Mouse (Mus musculus): ENCODE measurements at regions not wholly inside any gene's neighbourhood (a gene's known extent, or its start where the extent isn't known, plus 50 kb on each side); places are given as distances from the start of the nearest gene placed in this dataset.

GRCm38 (mm10) chr16:12884556-12884955 lies 224.9 kb upstream of the Ercc4 start:
- DNase-seq (ENCODE audit: low read depth, low spot score) = no peak
- Histone ChIP-seq H3K9ac (ENCODE audit: control insufficient read depth, low read depth, low read length, poor library complexity, severe bottlenecking) (no peak overlapping the region), H3K9me3 (replicated peaks; ENCODE audit: insufficient read depth, low read length) (no peaks in the 10 kb centered on the region), H3K36me3 (ENCODE audit: control insufficient read depth in 1 of 2, insufficient read depth in 2 of 2, low read length in 2 of 2) (no peaks in the 10 kb centered on the region), H3K27me3 (ENCODE audit: control insufficient read depth in 1 of 2, insufficient read depth in 2 of 2, low read length in 2 of 2) (no peaks in the 10 kb centered on the region), H3K27ac (ENCODE audit: control insufficient read depth, low read depth, low read length) (no peak overlapping the region), H3K4me3 (ENCODE audit: control insufficient read depth in 1 of 2, insufficient read depth in 1 of 2, low read depth in 2 of 2, low read length in 2 of 2) (no peak overlapping the region), H3K4me1 (ENCODE audit: control insufficient read depth in 1 of 2, insufficient read depth in 2 of 2, low read length in 2 of 2) (no peaks in the 10 kb centered on the region), H3K79me2 (ENCODE audit: control insufficient read depth, insufficient read depth, low read length, poor library complexity) (no peaks in the 10 kb centered on the region)
- no peak for TF ChIP-seq UBTF (IDR thresholded peaks at IDR 0.05; ENCODE audit: borderline replicate concordance, insufficient read depth, low read depth, low read length)
- TF ChIP-seq MXI1 (IDR thresholded peaks at IDR 0.05; ENCODE audit: low read depth, low read length) = no peak
- TF ChIP-seq KAT2A (conservative IDR thresholded peaks at IDR 0.05; ENCODE audit: low read depth, low read length) = no peak
- no peak for TF ChIP-seq MAZ (IDR thresholded peaks at IDR 0.05; ENCODE audit: low read depth, low read length)
- TF ChIP-seq NRF1 (IDR thresholded peaks at IDR 0.05; ENCODE audit: insufficient read depth, low read depth, low read length, poor library complexity, severe bottlenecking) = no peak
- no peak for TF ChIP-seq MAFK (IDR thresholded peaks at IDR 0.05; ENCODE audit: borderline replicate concordance, low read depth, low read length)
- TF ChIP-seq HCFC1 (IDR thresholded peaks at IDR 0.05; ENCODE audit: low read depth, low read length) = no peak
- TF ChIP-seq NELFE (IDR thresholded peaks at IDR 0.05; ENCODE audit: low read depth, low read length) = no peak
- TF ChIP-seq MYB (IDR thresholded peaks at IDR 0.05; ENCODE audit: low read depth, low read length) = no peak
- TF ChIP-seq ZKSCAN1 (IDR thresholded peaks at IDR 0.05; ENCODE audit: low read depth, low read length) = no peak
- TF ChIP-seq TBP (IDR thresholded peaks at IDR 0.05; ENCODE audit: low read depth, low read length) = no peak
- TF ChIP-seq CHD1 (IDR thresholded peaks at IDR 0.05; ENCODE audit: low read depth, low read length) = no peak
- TF ChIP-seq RAD21 (IDR thresholded peaks at IDR 0.05; ENCODE audit: low read depth, low read length) = no peak
- no peak for TF ChIP-seq MEF2A (IDR thresholded peaks at IDR 0.05; ENCODE audit: extremely low read depth, insufficient replicate concordance, low read depth, low read length, poor library complexity, severe bottlenecking)

GRCm38 (mm10) chr16:12886127-12886526 lies 223.4 kb upstream of the Ercc4 start:
- Histone ChIP-seq H3K27me3 (ENCODE audit: control insufficient read depth in 1 of 2, insufficient read depth in 2 of 2, low read length in 2 of 2) (no peaks in the 10 kb centered on the region), H3K79me2 (ENCODE audit: control insufficient read depth, insufficient read depth, low read length, poor library complexity) (no peaks in the 10 kb centered on the region), H3K4me1 (ENCODE audit: control insufficient read depth in 1 of 2, insufficient read depth in 2 of 2, low read length in 2 of 2) (no peaks in the 10 kb centered on the region), H3K9ac (ENCODE audit: control insufficient read depth, low read depth, low read length, poor library complexity, severe bottlenecking) (no peak overlapping the region), H3K36me3 (ENCODE audit: control insufficient read depth in 1 of 2, insufficient read depth in 2 of 2, low read length in 2 of 2) (no peaks in the 10 kb centered on the region), H3K27ac (ENCODE audit: control insufficient read depth, low read depth, low read length) (no peak overlapping the region), H3K9me3 (replicated peaks; ENCODE audit: insufficient read depth, low read length) (no peaks in the 10 kb centered on the region), H3K4me3 (ENCODE audit: control insufficient read depth in 1 of 2, insufficient read depth in 1 of 2, low read depth in 2 of 2, low read length in 2 of 2) (no peak overlapping the region)
- no peak for TF ChIP-seq NELFE (IDR thresholded peaks at IDR 0.05; ENCODE audit: low read depth, low read length)
- no peak for TF ChIP-seq MAX (IDR thresholded peaks at IDR 0.05; ENCODE audit: low read length)
- TF ChIP-seq JUND (IDR thresholded peaks at IDR 0.05; ENCODE audit: low read depth, low read length) = no peak
- no peak for TF ChIP-seq POLR2A (IDR thresholded peaks at IDR 0.05; ENCODE audit: control insufficient read depth in 1 of 2, insufficient read depth in 1 of 2, low read depth in 1 of 2, low read length in 2 of 2, poor library complexity in 1 of 2)
- TF ChIP-seq MAZ (IDR thresholded peaks at IDR 0.05; ENCODE audit: low read depth, low read length) = no peak
- TF ChIP-seq TBP (IDR thresholded peaks at IDR 0.05; ENCODE audit: low read depth, low read length) = no peak
- no peak for TF ChIP-seq MYC (IDR thresholded peaks at IDR 0.05; ENCODE audit: low read depth, low read length)
- no peak for TF ChIP-seq TAL1 (IDR thresholded peaks at IDR 0.05; ENCODE audit: low read length)
- TF ChIP-seq TCF12 (IDR thresholded peaks at IDR 0.05; ENCODE audit: low read depth, low read length) = no peak
- no peak for TF ChIP-seq RCOR1 (IDR thresholded peaks at IDR 0.05; ENCODE audit: low read depth, low read length)
- TF ChIP-seq MAFK (IDR thresholded peaks at IDR 0.05; ENCODE audit: borderline replicate concordance, low read depth, low read length) = no peak
- TF ChIP-seq MYB (IDR thresholded peaks at IDR 0.05; ENCODE audit: low read depth, low read length) = no peak
- no peak for TF ChIP-seq ETS1 (IDR thresholded peaks at IDR 0.05; ENCODE audit: low read depth, low read length)
- TF ChIP-seq MEF2A (IDR thresholded peaks at IDR 0.05; ENCODE audit: extremely low read depth, insufficient replicate concordance, low read depth, low read length, poor library complexity, severe bottlenecking) = no peak
- TF ChIP-seq ZNF384 (IDR thresholded peaks at IDR 0.05; ENCODE audit: low read depth, low read length) = no peak
- TF ChIP-seq CHD2 (IDR thresholded peaks at IDR 0.05; ENCODE audit: low read length) = no peak
- TF ChIP-seq MXI1 (IDR thresholded peaks at IDR 0.05; ENCODE audit: low read depth, low read length) = no peak
- DNase-seq (ENCODE audit: low read depth, low spot score) = peak; percentile 2
